Mouse (Mus musculus) limb, embryonic 13.5 days (tissue): ENCODE results near the gene Ccdc155. TPM values are rescaled to one million over a fixed set of nuclear protein-coding genes. Genes with fewer than 3 reads are reported as not detected.
"Not testable (repeated sequence)": the region's sequence is repeated elsewhere in the genome, so short reads cannot be mapped to it uniquely, and the experiment has no call there.

Source experiments
- ATAC-seq: fragments of 200-750 bp; cut with Nextera tagmentation; 2 replicates; pipeline ENCODE4 v1.8.0; 2017; ENCODE audit warnings: low read depth, moderate number of reproducible peaks, moderate TSS enrichment; ENCODE audit not compliant: low FRiP score
- H3K27ac ChIP-seq: fragments of 300-500 bp; sonication (generic); 2 replicates; pipeline ENCODE4 v1.5.1; 2015; ENCODE audit warnings: inconsistent platforms, mild to moderate bottlenecking, moderate library complexity
- H3K27me3 ChIP-seq: fragments of 300-500 bp; sonication (generic); 2 replicates; pipeline ENCODE4 v1.6.1; 2015; ENCODE audit warnings: mild to moderate bottlenecking, inconsistent platforms
- H3K36me3 ChIP-seq: fragments of 300-500 bp; sonication (generic); 2 replicates; pipeline ENCODE4 v1.6.1; 2015; ENCODE audit warnings: inconsistent platforms, mild to moderate bottlenecking, moderate library complexity
- H3K4me1 ChIP-seq: fragments of 300-500 bp; sonication (generic); 2 replicates; pipeline ENCODE4 v1.6.1; 2015; ENCODE audit warnings: inconsistent platforms
- H3K4me2 ChIP-seq: fragments of 300-500 bp; sonication (generic); replicated peaks from 2 replicates; pipeline ENCODE4 v1.6.1; 2015; ENCODE audit warnings: inconsistent platforms, mild to moderate bottlenecking, moderate library complexity
- H3K4me3 ChIP-seq: fragments of 300-500 bp; sonication (generic); 2 replicates; pipeline ENCODE4 v1.5.1; 2015; ENCODE audit warnings: moderate library complexity, mild to moderate bottlenecking, inconsistent platforms
- H3K9ac ChIP-seq: fragments of 300-500 bp; sonication (generic); 2 replicates; pipeline ENCODE4 v1.6.1; 2015; ENCODE audit warnings: mild to moderate bottlenecking, inconsistent platforms
- H3K9me3 ChIP-seq: fragments of 300-500 bp; sonication (generic); 2 replicates; pipeline ENCODE4 v1.6.1; 2016; ENCODE audit warnings: inconsistent platforms
- WGBS: fragments of 180-500 bp; shearing (Covaris S2); methylation state at CpG from one replicate; pipeline ENCODE4 v1.1.7; 2015; 5-methylcytosine and 5-hydroxymethylcytosine counted together
- polyA plus RNA-seq: library from polyadenylated mRNA; unstranded; fragments of >200 nt; fragmentation: Nextera tagmentation; extraction: Ambion mirVana; gene quantifications from 2 replicates; pipeline ENCODE4 v1.2.1, GENCODE M21; 2015

Gene Ccdc155
- polyA plus RNA-seq, 1 experiment from 2014 or later, result 1.4 TPM

DNA sequence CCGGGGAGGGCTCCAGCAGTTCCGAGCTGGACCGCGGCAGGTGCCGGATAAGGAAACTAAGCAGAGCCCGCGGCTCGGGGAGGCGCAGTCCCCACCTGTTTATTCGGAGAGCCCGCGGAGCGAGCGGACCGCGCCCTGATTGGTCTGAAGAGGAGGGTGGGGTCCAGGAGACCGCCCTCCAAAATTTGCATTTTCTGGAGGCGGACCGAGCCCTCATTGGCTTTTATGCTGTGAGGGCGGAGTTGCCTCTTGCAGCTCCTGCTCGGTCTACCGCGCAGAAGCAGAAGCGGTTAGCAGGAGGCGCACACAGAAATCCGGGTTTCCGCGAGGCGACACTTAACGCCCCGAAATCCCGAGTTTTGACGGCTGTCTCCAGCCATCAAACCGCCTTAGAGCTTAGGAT lies 22.5 kb downstream of the Ccdc155 start:
- Histone ChIP-seq H3K4me3 (peak overlapping the region; percentile 34), H3K4me2 (peak overlapping the region; percentile 61), H3K36me3 (no peaks in the 10 kb centered on the region), H3K9me3 (no peaks in the 10 kb centered on the region), H3K9ac (peak overlapping the region; percentile 53; the same call in 1 of the 2 replicates), H3K27me3 (peaks cover 94% of the 10 kb centered on the region), H3K27ac (no peak overlapping the region), H3K4me1 (peaks cover 16% of the 10 kb centered on the region)
- WGBS, result under 1% methylated on average over 34 of the region's 34 CpGs
- ATAC-seq, result peak; percentile 89

DNA sequence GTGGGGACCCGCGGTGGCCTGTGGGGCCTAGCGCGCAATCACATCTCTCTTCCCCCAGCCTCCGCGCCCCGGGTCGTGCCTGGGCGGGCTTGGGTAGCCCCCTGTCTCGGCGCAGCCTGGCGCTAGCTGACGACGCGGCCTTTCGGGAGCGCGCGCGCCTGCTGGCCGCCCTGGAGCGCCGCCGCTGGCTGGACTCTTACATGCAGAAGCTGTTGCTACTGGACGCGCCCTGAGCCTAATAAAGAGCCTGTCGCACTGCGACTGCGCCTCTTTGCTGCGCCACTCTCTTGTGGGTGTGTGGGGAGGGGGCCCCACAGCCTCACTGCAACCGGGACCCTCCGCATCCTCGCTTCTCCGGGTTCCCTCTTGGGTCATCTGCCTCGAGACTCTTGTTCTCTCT lies 23.2 kb downstream of the Ccdc155 start:
- Histone ChIP-seq H3K9me3 (no peaks in the 10 kb centered on the region), H3K4me1 (peaks cover 16% of the 10 kb centered on the region), H3K4me2 (0 out of 2 replicates have a peak overlapping the region, but pooled peaks have one; percentile 12), H3K9ac (no peak overlapping the region), H3K27me3 (peaks cover 98% of the 10 kb centered on the region), H3K4me3 (peak overlapping the region; percentile 12), H3K36me3 (no peaks in the 10 kb centered on the region), H3K27ac (no peak overlapping the region)
- ATAC-seq, result peak; percentile 2; the same call in 1 of the 2 replicates
- 6% methylated on average over 35 of the region's 35 CpGs for WGBS

DNA sequence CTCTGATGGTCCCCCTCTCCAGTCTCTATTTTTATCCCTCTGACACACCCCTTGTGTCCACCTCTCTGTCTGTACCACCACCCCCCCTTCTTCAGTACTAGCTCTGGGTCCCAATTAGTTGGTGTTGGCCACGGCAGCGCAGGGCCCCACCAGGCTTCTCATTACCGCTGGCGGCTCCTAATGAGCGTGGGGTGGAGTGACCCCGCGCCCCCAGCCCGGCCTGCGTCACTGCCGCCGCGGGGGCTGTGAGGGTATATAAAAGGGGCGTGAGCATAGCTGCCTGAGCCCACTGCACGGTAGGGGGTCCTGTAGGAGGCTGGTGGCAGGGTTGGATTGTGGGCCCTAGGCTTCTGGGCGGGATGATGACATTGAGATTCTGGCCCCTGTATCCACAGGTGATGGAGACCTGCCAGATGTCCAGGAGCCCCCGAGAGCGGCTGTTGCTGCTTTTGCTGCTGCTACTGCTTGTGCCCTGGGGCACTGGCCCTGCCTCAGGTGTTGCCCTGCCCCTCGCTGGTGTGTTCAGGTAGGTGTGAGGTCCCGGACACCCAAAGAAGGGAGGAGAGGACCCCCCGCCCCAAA lies 23.7 kb downstream of the Ccdc155 start, which contains the start of gene Pth2:
Pth2 (plus strand) TSS at position 100 of the 582 bp plus-strand sequence.
- no peaks in the 10 kb centered on the region for H3K36me3 ChIP-seq
- peaks cover 17% of the 10 kb centered on the region for H3K4me1 ChIP-seq
- peaks cover 99% of the 10 kb centered on the region for H3K27me3 ChIP-seq
- peak within 1 kb of the TSS; percentile 12 for H3K4me3 ChIP-seq
- no peaks in the 10 kb centered on the region for H3K9me3 ChIP-seq
- H3K9ac ChIP-seq, result no peak within 1 kb of the TSS
- 0 out of 2 replicates have a peak within 1 kb of the TSS, but pooled peaks have one; percentile 12 for H3K4me2 ChIP-seq
- WGBS, result 10% methylated on average over 20 of the region's 20 CpGs
- no peak for ATAC-seq
- H3K27ac ChIP-seq, result no peak within 1 kb of the TSS

DNA sequence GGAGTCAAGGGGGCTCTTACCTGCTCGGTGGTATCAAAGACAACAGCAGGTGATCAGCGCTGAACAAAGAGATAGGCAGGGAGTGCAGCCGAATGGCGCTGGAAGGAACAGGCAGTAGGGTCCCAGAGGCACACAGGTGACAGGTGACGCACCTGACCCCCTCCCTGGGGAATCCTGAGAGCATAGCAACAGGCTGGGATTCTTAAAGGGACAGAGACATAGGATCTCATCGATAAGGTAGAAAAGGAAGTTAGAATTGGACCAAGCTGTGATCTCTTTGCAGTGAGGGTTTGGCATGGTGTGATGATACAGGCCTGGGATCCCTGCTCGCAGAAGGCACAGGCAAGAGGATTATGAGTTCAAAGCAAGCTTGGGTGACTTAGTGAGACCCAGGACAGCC lies 25.2 kb downstream of the Ccdc155 start, which contains the start of gene Gfy:
Gfy (minus strand) TSS at position 101 of the 400 bp plus-strand sequence.
- Histone ChIP-seq H3K9me3 (0 out of 2 replicates have a peak, but pooled peaks cover 4% of the 10 kb centered on the region), H3K4me3 (no peak within 1 kb of the TSS), H3K27me3 (peaks cover 100% of the 10 kb centered on the region), H3K4me2 (no peak within 1 kb of the TSS), H3K4me1 (peaks cover 27% of the 10 kb centered on the region), H3K9ac (no peak within 1 kb of the TSS), H3K36me3 (no peaks in the 10 kb centered on the region), H3K27ac (no peak within 1 kb of the TSS)
- ATAC-seq, result no peak
- 31% methylated on average over 7 of the region's 7 CpGs for WGBS

DNA sequence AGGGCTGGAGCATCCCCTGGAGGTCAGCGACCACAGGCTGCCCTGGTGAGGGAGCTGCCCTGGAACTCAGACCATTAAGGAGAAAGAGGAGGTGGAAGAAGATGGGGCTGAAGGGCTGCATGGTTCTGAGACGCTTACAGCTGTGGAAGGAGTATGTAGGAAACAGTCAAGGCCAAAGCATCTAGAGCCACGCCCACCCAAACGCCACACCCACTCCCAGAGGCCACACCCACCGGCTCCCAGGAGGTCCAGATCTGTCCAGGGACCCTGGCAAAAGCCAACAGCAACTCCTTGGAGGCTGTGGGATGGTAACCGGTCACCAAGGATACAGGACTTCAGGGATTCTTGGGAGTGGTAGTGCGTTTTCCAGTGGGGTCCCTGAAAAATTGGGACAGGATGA lies 26.1 kb downstream of the Ccdc155 start:
- H3K9ac ChIP-seq, result no peak overlapping the region
- H3K27me3 ChIP-seq, result peaks cover 98% of the 10 kb centered on the region
- no peaks in the 10 kb centered on the region for H3K36me3 ChIP-seq
- H3K4me2 ChIP-seq, result no peak overlapping the region
- peaks cover 27% of the 10 kb centered on the region for H3K4me1 ChIP-seq
- no peak overlapping the region for H3K4me3 ChIP-seq
- 0 out of 2 replicates have a peak, but pooled peaks cover 4% of the 10 kb centered on the region for H3K9me3 ChIP-seq
- no peak for ATAC-seq
- WGBS, result 19% methylated on average over 7 of the region's 7 CpGs
- H3K27ac ChIP-seq, result no peak overlapping the region

DNA sequence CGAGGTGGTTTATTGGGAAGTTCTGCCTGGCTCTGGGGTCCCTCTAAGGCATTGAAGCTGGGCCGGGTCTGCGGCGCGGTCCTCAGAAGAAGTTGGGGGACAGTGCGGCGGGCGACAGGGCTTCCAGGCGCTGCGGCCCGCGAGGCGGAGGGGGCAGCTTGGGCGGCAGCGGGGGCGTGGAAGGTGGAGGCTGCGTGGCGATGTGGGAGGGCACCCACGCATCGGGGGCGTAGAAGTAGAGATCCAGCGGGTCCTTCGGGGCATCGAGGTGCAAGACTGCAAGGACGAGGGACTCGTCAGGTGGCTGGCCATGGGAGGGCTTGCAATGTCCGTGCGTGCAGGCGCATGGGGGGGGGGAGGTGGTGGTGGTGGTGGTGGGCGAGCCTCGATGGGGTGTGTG lies 28.3 kb downstream of the Ccdc155 start:
- peak overlapping the region; percentile 56 for H3K4me2 ChIP-seq
- WGBS, result 2% methylated on average over 31 of the region's 31 CpGs

DNA sequence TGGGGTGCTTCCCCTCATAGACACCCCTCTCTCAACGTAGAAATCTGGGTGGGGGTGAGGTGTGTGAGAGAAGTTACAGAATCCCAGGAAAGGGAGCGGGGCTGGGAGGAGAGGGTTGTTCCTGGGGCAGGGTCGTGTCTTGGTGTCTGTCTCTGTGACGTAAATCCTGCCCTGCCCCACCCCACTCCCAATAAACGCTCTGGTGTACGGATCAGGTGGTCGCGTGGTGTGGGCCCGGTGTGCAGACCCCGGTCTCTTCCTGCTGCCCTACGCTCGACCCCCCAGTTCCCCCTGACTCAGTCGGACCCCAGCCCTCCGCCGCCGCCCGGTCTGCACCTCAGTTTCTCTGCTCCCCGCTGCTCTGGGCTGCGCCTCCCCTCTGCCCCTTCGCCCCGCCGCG lies 28.8 kb downstream of the Ccdc155 start:
- Histone ChIP-seq H3K27ac (no peak overlapping the region), H3K4me1 (peaks cover 17% of the 10 kb centered on the region), H3K27me3 (peaks cover 97% of the 10 kb centered on the region), H3K4me3 (peak overlapping the region; percentile 29), H3K9me3 (0 out of 2 replicates have a peak, but pooled peaks cover 4% of the 10 kb centered on the region), H3K9ac (peak overlapping the region; percentile 39; the same call in 1 of the 2 replicates), H3K4me2 (peak overlapping the region; percentile 56), H3K36me3 (no peaks in the 10 kb centered on the region)
- ATAC-seq, result no peak
- WGBS, result 3% methylated on average over 23 of the region's 23 CpGs

More for the DNA sequence above, 28.3 kb downstream of the Ccdc155 start:
- no peaks in the 10 kb centered on the region for H3K36me3 ChIP-seq
- H3K4me1 ChIP-seq, result peaks cover 19% of the 10 kb centered on the region
- 0 out of 2 replicates have a peak, but pooled peaks cover 4% of the 10 kb centered on the region for H3K9me3 ChIP-seq
- no peak overlapping the region for H3K27ac ChIP-seq
- peak overlapping the region; percentile 29 for H3K4me3 ChIP-seq
- H3K9ac ChIP-seq, result peak overlapping the region; percentile 39; the same call in 1 of the 2 replicates
- no peak for ATAC-seq
- peaks cover 97% of the 10 kb centered on the region for H3K27me3 ChIP-seq

DNA sequence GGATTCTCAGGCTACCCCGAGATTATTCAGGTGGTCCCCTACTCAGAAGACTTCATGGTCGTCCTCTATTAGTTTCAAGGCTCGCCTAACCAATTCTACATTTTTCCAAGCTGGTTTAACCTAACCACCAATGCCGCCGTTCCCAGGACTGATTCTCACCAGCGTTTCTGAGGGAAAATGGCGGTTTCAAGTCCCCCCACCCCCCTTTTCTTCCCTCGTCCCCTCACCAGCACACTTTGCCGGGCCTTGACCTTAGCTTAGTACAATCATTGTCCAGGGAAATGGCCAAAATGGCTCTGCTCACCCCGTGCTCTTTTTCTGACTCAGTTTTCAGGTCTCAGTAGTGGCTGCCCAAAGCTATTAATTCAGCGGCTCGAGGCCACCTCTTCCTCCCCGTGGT lies 29.3 kb downstream of the Ccdc155 start:
- no peaks in the 10 kb centered on the region for H3K36me3 ChIP-seq
- 2% methylated on average over 13 of the region's 13 CpGs for WGBS
- H3K9ac ChIP-seq, result no peak overlapping the region
- no peak overlapping the region for H3K27ac ChIP-seq
- H3K4me2 ChIP-seq, result no peak overlapping the region
- peaks cover 97% of the 10 kb centered on the region for H3K27me3 ChIP-seq
- H3K4me3 ChIP-seq, result no peak overlapping the region
- peaks cover 8% of the 10 kb centered on the region for H3K9me3 ChIP-seq
- no peak for ATAC-seq
- H3K4me1 ChIP-seq, result peaks cover 15% of the 10 kb centered on the region

DNA sequence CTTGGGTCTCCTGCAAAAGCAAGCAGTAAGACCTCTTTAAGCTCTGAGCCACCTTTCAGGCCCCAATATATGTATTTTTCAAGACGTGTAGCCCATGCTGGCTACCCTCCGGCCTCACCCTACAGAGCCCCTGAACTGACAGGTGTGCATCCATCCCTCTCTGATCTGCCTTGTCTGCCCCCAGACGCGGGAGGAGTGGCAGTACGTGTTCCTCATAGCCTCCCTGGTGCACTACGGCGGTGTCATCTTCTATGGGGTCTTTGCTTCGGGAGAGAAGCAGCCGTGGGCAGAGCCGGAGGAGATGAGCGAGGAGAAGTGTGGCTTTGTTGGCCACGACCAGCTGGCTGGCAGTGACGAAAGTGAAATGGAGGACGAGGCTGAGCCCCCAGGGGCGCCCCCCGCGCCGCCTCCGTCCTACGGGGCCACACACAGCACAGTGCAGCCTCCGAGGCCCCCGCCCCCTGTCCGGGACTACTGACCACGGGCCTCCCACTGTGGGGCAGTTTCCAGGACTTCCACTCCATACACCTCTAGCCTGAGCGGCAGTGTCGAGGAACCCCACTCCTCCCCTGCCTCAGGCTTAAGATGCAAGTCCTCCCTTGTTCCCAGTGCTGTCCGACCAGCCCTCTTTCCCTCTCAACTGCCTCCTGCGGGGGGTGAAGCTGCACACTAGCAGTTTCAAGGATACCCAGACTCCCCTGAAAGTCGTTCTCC lies 30.0 kb downstream of the Ccdc155 start:
- Histone ChIP-seq H3K36me3 (no peaks in the 10 kb centered on the region), H3K4me2 (peak overlapping the region; percentile 38; the same call in 1 of the 2 replicates), H3K9me3 (peaks cover 15% of the 10 kb centered on the region), H3K27ac (no peak overlapping the region), H3K4me1 (peaks cover 15% of the 10 kb centered on the region), H3K9ac (no peak overlapping the region; the same call in 1 of the 2 replicates), H3K4me3 (0 out of 2 replicates have a peak overlapping the region, but pooled peaks have one; percentile 10), H3K27me3 (peaks cover 97% of the 10 kb centered on the region)
- WGBS, result 5% methylated on average over 29 of the region's 29 CpGs
- no peak for ATAC-seq

DNA sequence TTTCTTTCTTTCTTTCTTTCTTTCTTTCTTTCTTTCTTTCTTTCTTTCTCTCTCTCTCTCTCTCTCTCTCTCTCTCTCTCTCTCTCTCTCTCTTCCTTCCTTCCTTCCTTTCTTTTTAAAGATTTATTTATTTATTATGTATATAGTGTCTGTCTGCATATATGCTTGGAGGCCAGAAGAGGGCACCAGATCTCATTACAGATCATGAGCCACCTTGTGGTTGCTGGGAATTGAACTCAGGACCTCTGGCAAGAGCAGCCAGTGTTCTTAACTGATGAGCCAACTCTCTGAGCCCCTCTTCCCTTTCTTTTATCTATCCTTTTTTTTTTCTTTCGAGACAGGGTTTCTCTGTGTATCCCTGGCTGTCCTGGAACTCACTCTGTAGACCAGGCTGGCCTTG lies 30.9 kb downstream of the Ccdc155 start:
- ATAC-seq, H3K4me3 ChIP-seq: not testable (repeated sequence)
- 58% methylated on average over 1 of the region's 1 CpGs for WGBS

DNA sequence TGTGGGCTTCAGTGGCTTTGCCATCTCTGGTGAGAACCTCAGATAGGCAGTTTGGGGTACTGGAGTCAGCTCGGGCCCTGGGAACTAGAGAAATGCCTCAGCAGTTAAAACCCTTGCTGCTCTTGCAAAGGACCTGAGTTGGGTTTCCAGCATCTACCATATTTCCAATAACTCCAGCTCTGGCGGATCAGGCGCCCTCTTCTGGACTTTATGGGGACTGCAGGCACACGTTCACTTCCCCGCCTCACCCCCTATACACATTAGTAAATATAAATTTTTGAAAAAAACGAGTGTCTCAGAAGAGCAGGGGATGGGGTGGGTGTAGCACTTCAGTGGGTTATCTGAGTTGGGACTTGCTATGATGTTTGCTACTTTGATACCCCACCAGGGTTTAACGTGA lies 31.7 kb downstream of the Ccdc155 start:
- no peak overlapping the region for H3K4me3 ChIP-seq
- no peaks in the 10 kb centered on the region for H3K36me3 ChIP-seq
- H3K9me3 ChIP-seq, result peaks cover 27% of the 10 kb centered on the region
- H3K27ac ChIP-seq, result no peak overlapping the region
- H3K9ac ChIP-seq, result no peak overlapping the region
- no peak overlapping the region for H3K4me2 ChIP-seq
- peaks cover 15% of the 10 kb centered on the region for H3K4me1 ChIP-seq
- H3K27me3 ChIP-seq, result peaks cover 97% of the 10 kb centered on the region
- no peak for ATAC-seq
- whole genome bisulfite sequencing, result 59% methylated on average over 7 of the region's 7 CpGs

More for the DNA sequence above, 30.9 kb downstream of the Ccdc155 start:
- not testable (repeated sequence) for H3K9ac ChIP-seq, H3K36me3 ChIP-seq, H3K4me2 ChIP-seq, H3K27ac ChIP-seq
- Histone ChIP-seq H3K4me1 (peaks cover 15% of the 10 kb centered on the region), H3K27me3 (peaks cover 97% of the 10 kb centered on the region), H3K9me3 (peaks cover 24% of the 10 kb centered on the region)

DNA sequence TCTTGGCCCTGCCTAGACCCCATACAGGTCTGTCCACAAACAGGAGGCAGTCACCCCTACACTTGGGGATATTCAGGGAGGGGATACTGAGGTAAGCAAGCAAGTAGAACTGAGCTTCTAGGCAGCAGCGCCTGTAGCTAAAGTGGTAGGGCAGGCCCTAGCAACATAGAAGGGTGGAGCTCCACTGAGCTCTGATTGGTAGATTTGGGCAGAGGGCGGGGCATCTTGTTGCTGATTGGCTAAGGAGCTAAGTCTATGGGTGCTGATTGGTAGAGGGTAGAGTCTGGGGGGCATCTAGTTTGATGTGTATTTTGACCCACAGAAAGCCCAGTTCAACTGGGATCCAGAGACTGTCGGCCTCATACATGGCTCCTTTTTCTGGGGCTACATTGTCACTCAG lies 35.2 kb downstream of the Ccdc155 start:
- Histone ChIP-seq H3K9me3 (peaks cover 23% of the 10 kb centered on the region), H3K4me1 (peaks cover under 1% of the 10 kb centered on the region; the same call in 1 of the 2 replicates), H3K9ac (no peak overlapping the region), H3K4me3 (no peak overlapping the region; the same call in 1 of the 2 replicates), H3K4me2 (no peak overlapping the region), H3K36me3 (no peaks in the 10 kb centered on the region), H3K27me3 (peaks cover 97% of the 10 kb centered on the region), H3K27ac (no peak overlapping the region)
- 88% methylated on average over 3 of the region's 3 CpGs for WGBS
- no peak for ATAC-seq
